Mouse (Mus musculus) MEL (cell line): ENCODE results near the gene Mtfmt. TPM values are rescaled to one million over a fixed set of nuclear protein-coding genes. Genes with fewer than 3 reads are reported as not detected.

Source experiments
- DNase-seq: peaks from one replicate; pipeline ENCODE4 v3.0.0; 2011; ENCODE audit warnings: low read depth, low spot score
- H3K27ac ChIP-seq: 2 replicates; pipeline ENCODE4 v1.5.1; 2012; ENCODE audit warnings: low read depth, mild to moderate bottlenecking, control low read depth, low read length, moderate library complexity; ENCODE audit not compliant: control insufficient read depth
- H3K27me3 ChIP-seq, 2 experiments: fragments of 150-350 bp in 1 of 2; sonication (generic) in 1 of 2; 2 replicates each; pipeline ENCODE4 v1.6.1; 2012; ENCODE audit warnings: low read length in 2 of 2, mild to moderate bottlenecking in 2 of 2, improper control_type of control experiment in 1 of 2, moderate library complexity in 1 of 2; ENCODE audit not compliant: insufficient read depth in 2 of 2, control insufficient read depth in 1 of 2
- H3K36me3 ChIP-seq, 2 experiments: 2 replicates each; pipeline ENCODE4 v1.6.1; 2012 to 2014; ENCODE audit warnings: low read length in 2 of 2, improper control_type of control experiment in 1 of 2, inconsistent platforms in 1 of 2, mild to moderate bottlenecking in 1 of 2; ENCODE audit not compliant: insufficient read depth in 2 of 2, control insufficient read depth in 1 of 2
- H3K4me1 ChIP-seq, 2 experiments: fragments of 150-350 bp in 1 of 2; sonication (generic) in 1 of 2; 2 replicates each; pipeline ENCODE4 v1.6.1; 2012; ENCODE audit warnings: low read length in 2 of 2, improper control_type of control experiment in 1 of 2, mild to moderate bottlenecking in 1 of 2; ENCODE audit not compliant: insufficient read depth in 2 of 2, control insufficient read depth in 1 of 2
- H3K4me3 ChIP-seq, 2 experiments: fragments of 150-350 bp in 1 of 2; sonication (generic) in 1 of 2; 2 replicates each; pipeline ENCODE4 v1.5.1; 2012; ENCODE audit warnings: low read depth in 2 of 2, low read length in 2 of 2, mild to moderate bottlenecking in 2 of 2, moderate library complexity in 2 of 2, control low read depth in 1 of 2, improper control_type of control experiment in 1 of 2; ENCODE audit not compliant: control insufficient read depth in 1 of 2, insufficient read depth in 1 of 2
- H3K79me2 ChIP-seq: 2 replicates; pipeline ENCODE4 v1.6.1; 2012; ENCODE audit warnings: mild to moderate bottlenecking, low read length, moderate library complexity; ENCODE audit not compliant: control insufficient read depth, poor library complexity, insufficient read depth
- H3K9ac ChIP-seq: 2 replicates; pipeline ENCODE4 v1.6.1; 2012; ENCODE audit warnings: low read depth, mild to moderate bottlenecking, control low read depth, low read length, moderate library complexity; ENCODE audit not compliant: control insufficient read depth, poor library complexity, severe bottlenecking
- H3K9me3 ChIP-seq: fragments of 150-350 bp; sonication (generic); replicated peaks from 2 replicates; pipeline ENCODE4 v1.6.1; 2012; ENCODE audit warnings: mild to moderate bottlenecking, low read length, improper control_type of control experiment, moderate library complexity; ENCODE audit not compliant: insufficient read depth
- BHLHE40 ChIP-seq: IDR thresholded peaks from 2 replicates; pipeline ENCODE4 v1.6.1; 2012; ENCODE audit warnings: low read depth, mild to moderate bottlenecking, inconsistent platforms, low read length, improper control_type of control experiment, borderline replicate concordance
- CHD2 ChIP-seq: IDR thresholded peaks from 2 replicates; pipeline ENCODE4 v1.6.1; 2011; ENCODE audit warnings: low read length, improper control_type of control experiment
- E2F4 ChIP-seq: IDR thresholded peaks from 2 replicates; pipeline ENCODE4 v1.6.1; 2011; ENCODE audit warnings: low read depth, low read length, improper control_type of control experiment, borderline replicate concordance
- ELF1 ChIP-seq: IDR thresholded peaks from 2 replicates; pipeline ENCODE4 v1.6.1; 2014; ENCODE audit warnings: low read depth, mild to moderate bottlenecking, inconsistent platforms, low read length, improper control_type of control experiment, moderate library complexity
- EP300 ChIP-seq, 2 experiments: IDR thresholded peaks; 2 replicates each; pipeline ENCODE4 v1.6.1; 2011; ENCODE audit warnings: improper control_type of control experiment in 2 of 2, low read length in 2 of 2, low read depth in 1 of 2, mild to moderate bottlenecking in 1 of 2
- ETS1 ChIP-seq: IDR thresholded peaks from 2 replicates; pipeline ENCODE4 v1.6.1; 2012; ENCODE audit warnings: low read depth, mild to moderate bottlenecking, inconsistent platforms, low read length, improper control_type of control experiment, moderate library complexity
- KAT2A ChIP-seq: conservative IDR thresholded peaks from 2 replicates; pipeline ENCODE4 v1.6.1; 2012; ENCODE audit warnings: low read depth, low read length, improper control_type of control experiment, inconsistent platforms
- MAFK ChIP-seq: IDR thresholded peaks from 2 replicates; pipeline ENCODE4 v1.6.1; 2011; ENCODE audit warnings: low read depth, mild to moderate bottlenecking, low read length, improper control_type of control experiment, borderline replicate concordance
- MXI1 ChIP-seq: IDR thresholded peaks from 2 replicates; pipeline ENCODE4 v1.6.1; 2011; ENCODE audit warnings: mild to moderate bottlenecking, low read depth, low read length, improper control_type of control experiment
- MYB ChIP-seq: IDR thresholded peaks from 2 replicates; pipeline ENCODE4 v1.6.1; 2011; ENCODE audit warnings: mild to moderate bottlenecking, low read depth, low read length, improper control_type of control experiment
- POLR2AphosphoS2 ChIP-seq: IDR thresholded peaks from 2 replicates; pipeline ENCODE4 v1.6.1; 2011; ENCODE audit warnings: low read length, improper control_type of control experiment
- RAD21 ChIP-seq: IDR thresholded peaks from 2 replicates; pipeline ENCODE4 v1.6.1; 2011; ENCODE audit warnings: mild to moderate bottlenecking, low read depth, low read length, improper control_type of control experiment
- SMC3 ChIP-seq: IDR thresholded peaks from 2 replicates; pipeline ENCODE4 v1.6.1; 2011; ENCODE audit warnings: low read depth, low read length, improper control_type of control experiment
- TAL1 ChIP-seq: IDR thresholded peaks from 2 replicates; pipeline ENCODE4 v1.6.1; 2012; ENCODE audit warnings: mild to moderate bottlenecking, inconsistent platforms, low read length, moderate library complexity, mixed read lengths
- TBP ChIP-seq: IDR thresholded peaks from 2 replicates; pipeline ENCODE4 v1.8.0; 2011; ENCODE audit warnings: low read depth, low read length, improper control_type of control experiment
- USF1 ChIP-seq: IDR thresholded peaks from 2 replicates; pipeline ENCODE4 v1.6.1; 2014; ENCODE audit warnings: low read depth, mild to moderate bottlenecking, inconsistent platforms, low read length, improper control_type of control experiment, moderate library complexity
- ZMIZ1 ChIP-seq: IDR thresholded peaks from 2 replicates; pipeline ENCODE4 v1.6.1; 2012; ENCODE audit warnings: low read depth, mild to moderate bottlenecking, inconsistent platforms, low read length, improper control_type of control experiment, moderate library complexity
- ZNF384 ChIP-seq: IDR thresholded peaks from 2 replicates; pipeline ENCODE4 v1.6.1; 2012; ENCODE audit warnings: low read depth, mild to moderate bottlenecking, inconsistent platforms, low read length, improper control_type of control experiment
- polyA plus RNA-seq, 2 experiments: library from polyadenylated mRNA; stranded (reverse) in 1 of 2; unstranded in 1 of 2; fragments of >175 nt in 1 of 2; fragments of >200 nt in 1 of 2; gene quantifications; 2 replicates each; pipeline versions ENCODE4 v1.2.1 to v1.2.4; 2012; ENCODE audit warnings: low replicate concordance in 2 of 2, low read depth in 1 of 2; ENCODE audit not compliant: insufficient read length in 2 of 2, insufficient read depth in 1 of 2, missing spikeins in 1 of 2
- total RNA-seq: library from RNA; depleted of rRNA; stranded (reverse); fragments of 300-350 nt; gene quantifications from 2 replicates; pipeline ENCODE4 v1.2.3, GENCODE M21; 2012

Gene Mtfmt
- total and polyA plus RNA-seq, 3 experiments = 10.6 to 14.2 TPM; not detected in 1

DNA sequence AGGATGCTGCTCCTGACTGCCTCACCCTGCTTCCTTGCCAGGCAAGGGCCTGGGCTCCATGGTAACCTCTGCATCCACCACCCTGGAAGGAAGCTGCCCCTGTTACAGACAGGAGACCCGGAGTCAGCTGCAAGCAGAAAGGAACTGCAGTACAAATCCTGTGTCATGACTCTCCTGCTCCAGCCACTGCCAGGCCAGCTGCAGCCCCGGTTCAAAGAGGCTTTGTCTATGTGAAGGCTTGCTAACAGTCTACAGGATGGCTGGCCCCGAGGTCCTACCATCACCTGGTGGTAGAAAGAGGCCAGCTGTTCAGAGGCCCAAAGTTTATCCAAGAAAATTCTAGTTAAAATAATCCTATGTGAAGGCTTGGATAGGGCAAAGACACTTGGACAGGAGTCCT, 24.3 kb upstream of the Mtfmt start:
- no peak overlapping the region for H3K9ac ChIP-seq
- H3K9me3 ChIP-seq = no peaks in the 10 kb centered on the region
- TF ChIP-seq TBP = no peak
- TF ChIP-seq E2F4 = no peak
- TF ChIP-seq KAT2A = no peak
- TF ChIP-seq RAD21 = no peak
- TF ChIP-seq MYB = no peak
- no peak for TF ChIP-seq MXI1
- no peak for TF ChIP-seq ZNF384
- no peak for TF ChIP-seq SMC3
- TF ChIP-seq BHLHE40 = no peak
- TF ChIP-seq ELF1 = no peak
- TF ChIP-seq ZMIZ1 = no peak
- H3K4me3 ChIP-seq = no peak overlapping the region
- peaks cover 2 to 6% of the 10 kb centered on the region in 2 experiments for H3K27me3 ChIP-seq
- no peak overlapping the region for H3K27ac ChIP-seq
- H3K36me3 ChIP-seq = no peaks in the 10 kb centered on the region
- DNase-seq = no peak
- no peaks in the 10 kb centered on the region for H3K4me1 ChIP-seq
- H3K79me2 ChIP-seq = no peaks in the 10 kb centered on the region

- Histone ChIP-seq H3K27ac (no peak overlapping the region), H3K9ac (no peak overlapping the region), H3K36me3 (no peaks in the 10 kb centered on the region), H3K27me3 (peaks cover 2% of the 10 kb centered on the region in 2 experiments; a peak in 2 of 4 replicates), H3K9me3 (no peaks in the 10 kb centered on the region), H3K4me3 (no peak overlapping the region), H3K79me2 (no peaks in the 10 kb centered on the region), H3K4me1 (no peaks in the 10 kb centered on the region)
- TF ChIP-seq MXI1 (no peak), CHD2 (no peak), EP300 (IDR thresholded peaks at IDR 0.05; ENCODE audit: low read depth in 1 of 2, low read length in 2 of 2) (no peak), RAD21 (no peak), ZMIZ1 (no peak), ETS1 (no peak), TAL1 (no peak), MAFK (no peak), POLR2AphosphoS2 (no peak), USF1 (no peak), KAT2A (no peak)
- no peak for DNase-seq
Observed at GRCm38 (mm10) chr9:65417738-65418137, 17.8 kb upstream of the Mtfmt start.
